ENCODE assay signal across 11 mouse cellular contexts in the genomic region with DNA sequence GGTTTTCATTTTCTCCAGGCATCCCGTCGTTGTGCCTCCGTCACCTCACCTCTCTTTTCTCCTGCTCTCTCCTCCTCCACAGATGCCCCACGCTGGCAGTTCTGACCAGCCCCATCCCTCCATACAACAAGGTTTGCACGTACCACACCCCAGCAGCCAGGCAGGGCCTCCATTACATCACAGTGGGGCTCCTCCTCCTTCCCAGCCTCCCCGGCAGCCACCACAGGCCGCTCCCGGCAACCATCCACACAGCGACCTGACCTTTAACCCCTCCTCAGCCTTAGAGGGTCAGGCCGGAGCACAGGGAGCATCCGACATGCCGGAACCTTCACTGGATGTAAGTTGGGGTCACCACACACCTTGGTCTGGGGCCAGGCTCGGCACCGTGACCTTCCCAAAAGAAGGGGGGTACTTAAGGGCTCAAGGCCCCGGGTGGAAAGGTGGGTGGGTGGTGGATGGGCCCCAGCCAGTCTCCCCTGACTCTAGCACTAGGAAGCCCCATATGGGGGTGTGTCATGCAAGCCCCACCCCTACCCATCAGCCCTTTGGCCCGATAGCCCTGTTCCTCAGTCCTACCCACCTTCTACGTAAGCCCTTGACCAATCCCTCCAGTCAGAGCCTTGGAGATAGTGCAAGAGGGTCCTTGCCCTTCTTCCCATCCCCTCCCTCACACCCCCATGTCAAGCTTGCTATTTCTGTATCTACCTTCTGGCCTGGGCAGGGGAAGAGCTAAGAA. TPM values are rescaled to one million over a fixed set of nuclear protein-coding genes. Genes with fewer than 3 reads are reported as not detected.
DNase-seq lines count a peak whose midpoint lies in the region; ATAC-seq lines count a peak whose summit lies in the region.
"Had no signal": no experiment of that assay in that cellular context is flagged by ENCODE, and none has a peak within 500 bp of the region (broad histone marks: within the 10 kb centered on the region; RNA-seq: fewer than 3 reads in every experiment).

No protein-coding gene starts in this region.

- H3K4me1 ChIP-seq in forebrain, embryonic 15.5 days = no peaks in the 10 kb centered on the region
- no peaks in the 10 kb centered on the region for H3K4me1 ChIP-seq in forebrain, embryonic 10.5 days
- H3K4me1 ChIP-seq in midbrain, embryonic 14.5 days (ENCODE audit: control insufficient read depth, insufficient read depth, low read length) = no peaks in the 10 kb centered on the region
- H3K4me1 ChIP-seq in midbrain, embryonic 10.5 days = peaks cover 9% of the 10 kb centered on the region; the same call in 1 of the 2 replicates
- no peaks in the 10 kb centered on the region for H3K4me1 ChIP-seq in stomach, embryonic 16.5 days (ENCODE audit: control insufficient read depth, insufficient read depth, low read length)
- H3K4me1 ChIP-seq: lung, embryonic 15.5 days had no signal

- H3K36me3 ChIP-seq in forebrain, embryonic 15.5 days = peaks cover 94% of the 10 kb centered on the region
- peaks cover 100% of the 10 kb centered on the region for H3K36me3 ChIP-seq in forebrain, embryonic 10.5 days (replicated peaks)
- H3K36me3 ChIP-seq in midbrain, embryonic 14.5 days (ENCODE audit: control insufficient read depth, insufficient read depth, low read length) = peaks cover 98% of the 10 kb centered on the region
- H3K36me3 ChIP-seq in midbrain, embryonic 10.5 days = peaks cover 100% of the 10 kb centered on the region
- H3K36me3 ChIP-seq in stomach, embryonic 16.5 days (ENCODE audit: control insufficient read depth, insufficient read depth, low read length) = peaks cover 61% of the 10 kb centered on the region

- H3K4me3 ChIP-seq in forebrain, embryonic 15.5 days = no peak overlapping the region
- H3K4me3 ChIP-seq in forebrain, embryonic 10.5 days = no peak overlapping the region
- H3K4me3 ChIP-seq in midbrain, embryonic 14.5 days (replicated peaks; ENCODE audit: low read depth, low read length) = no peak overlapping the region
- H3K4me3 ChIP-seq in midbrain, embryonic 10.5 days = no peak overlapping the region
- no peak overlapping the region for H3K4me3 ChIP-seq in stomach, embryonic 16.5 days (replicated peaks; ENCODE audit: low read length)
- H3K4me3 ChIP-seq: lung, embryonic 15.5 days had no signal

- H3K27ac ChIP-seq in forebrain, embryonic 15.5 days (replicated peaks) = no peak overlapping the region
- H3K27ac ChIP-seq in forebrain, embryonic 10.5 days = no peak overlapping the region
- peak overlapping the region; percentile 60; the same call in 1 of the 2 replicates for H3K27ac ChIP-seq in midbrain, embryonic 14.5 days (replicated peaks; ENCODE audit: low read depth, low read length)
- H3K27ac ChIP-seq in midbrain, embryonic 10.5 days (replicated peaks) = no peak overlapping the region
- H3K27ac ChIP-seq in stomach, embryonic 16.5 days (ENCODE audit: low read length) = no peak overlapping the region
- H3K27ac ChIP-seq: lung, embryonic 15.5 days had no signal

- WGBS in forebrain, embryonic 15.5 days = 87% methylated on average over 17 of the region's 17 CpGs
- WGBS in forebrain, embryonic 10.5 days = 83% methylated on average over 17 of the region's 17 CpGs
- WGBS in midbrain, embryonic 14.5 days = 80% methylated on average over 17 of the region's 17 CpGs
- WGBS in midbrain, embryonic 10.5 days = 73% methylated on average over 17 of the region's 17 CpGs
- WGBS in stomach, embryonic 16.5 days = 76% methylated on average over 17 of the region's 17 CpGs

- no peak overlapping the region for H3K9ac ChIP-seq in forebrain, embryonic 15.5 days (replicated peaks)
- no peak overlapping the region for H3K9ac ChIP-seq in midbrain, embryonic 14.5 days (replicated peaks; ENCODE audit: low read length)
- H3K9ac ChIP-seq in stomach, embryonic 16.5 days (ENCODE audit: low read length) = no peak overlapping the region
- H3K9ac ChIP-seq: lung, embryonic 15.5 days had no signal

- no peak for DNase-seq in forebrain, embryonic 10.5 days (ENCODE audit: extremely low spot score, low spot score)
- no peak for DNase-seq in midbrain, embryonic 14.5 days
- DNase-seq in midbrain, embryonic 10.5 days (ENCODE audit: low spot score) = no peak
- DNase-seq in liver = peak; percentile 22
- no peak for DNase-seq in B cell, adult 2 months
- DNase-seq: kidney, postnatal 10 days; thymus, postnatal 14 days had no signal

- no peak overlapping the region for H3K4me2 ChIP-seq in forebrain, embryonic 15.5 days (replicated peaks)
- no peak overlapping the region for H3K4me2 ChIP-seq in midbrain, embryonic 14.5 days (ENCODE audit: low read length)
- H3K4me2 ChIP-seq in stomach, embryonic 16.5 days (ENCODE audit: low read depth, low read length) = no peak overlapping the region
- H3K4me2 ChIP-seq: lung, embryonic 15.5 days had no signal

- H3K9me3 ChIP-seq in forebrain, embryonic 15.5 days = no peaks in the 10 kb centered on the region
- no peaks in the 10 kb centered on the region for H3K9me3 ChIP-seq in forebrain, embryonic 10.5 days
- no peaks in the 10 kb centered on the region for H3K9me3 ChIP-seq in midbrain, embryonic 14.5 days (ENCODE audit: control insufficient read depth, low read length)
- H3K9me3 ChIP-seq in midbrain, embryonic 10.5 days (replicated peaks) = no peaks in the 10 kb centered on the region
- H3K9me3 ChIP-seq in stomach, embryonic 16.5 days (replicated peaks; ENCODE audit: control insufficient read depth, low read length) = no peaks in the 10 kb centered on the region
- H3K9me3 ChIP-seq: lung, embryonic 15.5 days had no signal

- no peaks in the 10 kb centered on the region for H3K27me3 ChIP-seq in forebrain, embryonic 15.5 days
- H3K27me3 ChIP-seq in forebrain, embryonic 10.5 days (ENCODE audit: poor library complexity, severe bottlenecking) = no peaks in the 10 kb centered on the region
- H3K27me3 ChIP-seq in midbrain, embryonic 14.5 days (ENCODE audit: control insufficient read depth, insufficient read depth, low read length) = no peaks in the 10 kb centered on the region
- H3K27me3 ChIP-seq in midbrain, embryonic 10.5 days (ENCODE audit: low read depth, poor library complexity, severe bottlenecking) = no peaks in the 10 kb centered on the region
- H3K27me3 ChIP-seq in stomach, embryonic 16.5 days (ENCODE audit: control insufficient read depth, insufficient read depth, low read length) = no peaks in the 10 kb centered on the region
- H3K27me3 ChIP-seq: lung, embryonic 15.5 days had no signal

- 0 out of 2 replicates have a peak, but pooled peaks have one; percentile 18 for ATAC-seq in forebrain, embryonic 15.5 days (replicated peaks)
- ATAC-seq in midbrain, embryonic 14.5 days (ENCODE audit: low FRiP score, low TSS enrichment) = no peak
- ATAC-seq in stomach, embryonic 16.5 days (ENCODE audit: insufficient read depth, low FRiP score) = peak; percentile 22; the same call in 1 of the 2 replicates
- no peak for ATAC-seq in monocyte, adult 5-6 weeks (replicated peaks; ENCODE audit: insufficient number of reproducible peaks, low FRiP score, low TSS enrichment, poor library complexity, severe bottlenecking)

RNA-seq across cellular contexts. Expression of a gene that starts 32.6 kb away (rescaled TPM):
- 21.5 and 24.3 TPM in 2 replicates for polyA plus RNA-seq in forebrain, embryonic 15.5 days (2015; fragmentation: Nextera tagmentation; extraction: Ambion mirVana)
- polyA plus RNA-seq in forebrain, embryonic 10.5 days (2016; fragmentation: Nextera tagmentation; extraction: Ambion mirVana) = 65.8 and 71.0 TPM in 2 replicates
- polyA plus RNA-seq in midbrain, embryonic 14.5 days (2014; fragmentation: Nextera tagmentation; extraction: Ambion mirVana) = 28.0 and 29.4 TPM in 2 replicates
- 54.7 and 56.1 TPM in 2 replicates for polyA plus RNA-seq in midbrain, embryonic 10.5 days (2016; fragmentation: Nextera tagmentation; extraction: Ambion mirVana)
- polyA plus RNA-seq in stomach, embryonic 16.5 days (2015; fragmentation: Nextera tagmentation; extraction: Ambion mirVana) = 47.7 and 69.3 TPM in 2 replicates
- 3.2 to 11.4 TPM (median 7.9 TPM) in 3 replicates for total RNA-seq in monocyte, adult 5-6 weeks (2017)

Comparison
In these comparisons a context has a peak if more than half of its experiments do, and no peak if none do; other contexts are left out.
1. ATAC-seq: peak in forebrain, embryonic 15.5 days (single experiment) and stomach, embryonic 16.5 days (single experiment); none in midbrain, embryonic 14.5 days (single experiment) and monocyte, adult 5-6 weeks (single experiment).